Mouse (Mus musculus) limb, embryonic 13.5 days (tissue): Measurements from ENCODE around the gene Gsta4. TPM values are rescaled to one million over a fixed set of nuclear protein-coding genes. Genes with fewer than 3 reads are reported as not detected.

Source experiments
- polyA plus RNA-seq: library from polyadenylated mRNA; unstranded; fragments of >200 nt; fragmentation: Nextera tagmentation; extraction: Ambion mirVana; gene quantifications from 2 replicates; pipeline ENCODE4 v1.2.1, GENCODE M21; 2015

Gene Gsta4
- polyA plus RNA-seq, 1 experiment from 2014 or later = 105 TPM

Other genes with a start within 250 kb of the Gsta4 start
- gene Gcm1, start 130.8 kb upstream of the Gsta4 start, polyA plus RNA-seq = not detected in 2 replicates
- gene Fbxo9, start 73.7 kb upstream of the Gsta4 start, polyA plus RNA-seq = 36.8 and 39.4 TPM in 2 replicates
- gene Ick, start 73.6 kb upstream of the Gsta4 start, polyA plus RNA-seq = 32.1 and 33.9 TPM in 2 replicates
- gene Gsta1, start 47.9 kb downstream of the Gsta4 start, polyA plus RNA-seq = not detected in 2 replicates
- gene Gm3776, start 74.4 kb downstream of the Gsta4 start, polyA plus RNA-seq = not detected in 2 replicates
- gene Gm10639, start 107.1 kb downstream of the Gsta4 start, polyA plus RNA-seq = not detected in 2 replicates
- gene Omt2a, start 132.0 kb downstream of the Gsta4 start, polyA plus RNA-seq = not detected in 2 replicates
- gene Omt2b, start 144.8 kb downstream of the Gsta4 start, polyA plus RNA-seq = not detected in 2 replicates
- 0.46 and 0.55 TPM in 2 replicates for gene Gsta2, start 173.0 kb downstream of the Gsta4 start, polyA plus RNA-seq
- gene Dppa5a, start 185.4 kb downstream of the Gsta4 start, polyA plus RNA-seq = 0.33 and 0.50 TPM in 2 replicates
- 3.8 TPM in 2 replicates for gene Ooep, start 196.0 kb downstream of the Gsta4 start, polyA plus RNA-seq
- gene Ddx43, start 213.0 kb downstream of the Gsta4 start, polyA plus RNA-seq = 0.40 and 0.46 TPM in 2 replicates